Mouse (Mus musculus) bone marrow macrophage, adult 2 months (primary cell): ENCODE data around the gene Lce3d.

ENCODE experiments used
- CTCF ChIP-seq: IDR thresholded peaks from 2 replicates; pipeline ENCODE4 v1.5.1; 2012; ENCODE audit warnings: low read depth, mild to moderate bottlenecking, low read length, moderate library complexity
- POLR2A ChIP-seq: IDR thresholded peaks from 2 replicates; pipeline ENCODE4 v1.6.1; 2012; ENCODE audit warnings: mild to moderate bottlenecking, low read depth, low read length, borderline replicate concordance

DNA sequence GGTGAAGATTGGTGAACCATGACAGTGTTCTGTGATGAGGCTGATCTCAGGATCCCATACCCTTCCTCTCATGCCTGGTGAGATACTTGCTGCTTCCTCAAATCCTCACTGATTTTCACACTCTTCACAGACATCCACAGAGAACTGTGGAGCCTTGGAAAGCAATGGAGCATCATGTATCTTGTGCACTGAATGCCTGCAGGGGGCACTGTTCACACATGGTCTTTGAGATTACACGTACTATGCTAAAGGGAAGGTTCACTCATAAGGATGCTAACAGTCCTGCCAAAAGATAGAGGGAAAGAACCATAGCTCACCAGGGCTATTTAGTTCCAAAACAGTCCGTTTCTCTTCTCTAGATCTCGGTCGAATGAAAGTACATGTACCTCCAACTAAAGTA lies 36.8 kb upstream of the Lce3d start:
- TF ChIP-seq POLR2A (no peak), CTCF (no peak)
